Mouse (Mus musculus) forelimb bud, embryonic 11.5 days (tissue): ENCODE data around the gene Lyzl4.
"Not testable (repeated sequence)": the region's sequence is repeated elsewhere in the genome, so short reads cannot be mapped to it uniquely, and the experiment has no call there.

Source experiments
- DNase-seq: peaks from one replicate; pipeline ENCODE4 v3.0.0-alpha.2; 2012; ENCODE audit warnings: low read depth, low spot score

Gene Lyzl4

DNA sequence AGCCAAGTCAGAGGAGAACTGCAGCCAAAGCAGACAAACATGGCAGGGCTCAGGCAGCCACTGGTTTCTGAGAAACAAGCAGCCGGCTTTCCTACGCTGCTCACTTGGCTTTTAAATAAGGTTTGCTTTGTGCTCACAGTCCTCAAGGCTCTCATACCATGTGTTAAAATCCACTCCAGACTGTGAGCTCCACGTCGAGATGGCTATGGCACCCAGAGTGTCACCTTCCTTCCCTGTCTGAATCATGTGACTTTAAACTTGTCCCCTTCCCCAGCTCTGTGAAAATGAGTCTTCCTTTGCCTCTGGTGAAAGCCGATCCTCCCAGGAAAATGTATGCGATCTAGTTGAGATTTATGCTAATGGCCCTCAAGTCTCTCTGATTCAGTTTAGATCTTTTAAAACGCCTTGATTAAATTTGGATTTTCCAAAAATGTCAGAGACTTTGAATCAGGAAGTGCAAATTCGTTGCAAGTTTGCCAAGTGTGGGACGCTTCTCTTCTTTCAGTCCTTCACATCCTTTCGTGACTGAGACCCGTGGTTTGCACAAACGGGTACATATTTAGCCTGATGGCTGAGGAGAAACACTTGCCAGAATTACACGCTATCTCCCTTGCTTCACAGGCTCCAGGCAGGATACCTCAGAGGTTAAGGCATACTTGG, 41.6 kb downstream of the Lyzl4 start:
- DNase-seq: no peak

- no peak for DNase-seq
Observed at GRCm38 (mm10) chr9:121599551-121599950, 42.3 kb downstream of the Lyzl4 start.

DNA sequence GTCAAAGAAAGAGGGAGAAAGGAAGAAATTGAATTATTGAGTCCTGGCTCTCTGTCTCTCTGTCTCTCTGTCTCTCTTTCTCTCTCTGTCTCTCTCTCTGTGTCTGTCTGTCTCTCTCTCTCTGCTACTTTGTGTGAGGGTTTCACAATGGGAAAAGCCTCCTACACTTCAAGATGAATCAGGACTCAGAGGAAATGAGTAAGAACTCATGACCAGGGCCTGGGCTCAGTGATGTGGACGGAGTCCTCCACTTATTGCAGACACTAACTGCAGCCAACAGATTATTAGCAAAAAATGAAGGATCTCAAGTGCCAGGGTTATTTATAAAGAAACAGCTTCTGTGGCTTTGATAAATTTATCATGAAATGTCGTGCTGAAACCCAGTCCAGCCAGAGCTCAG, 43.8 kb downstream of the Lyzl4 start:
- DNase-seq: no peak

GRCm38 (mm10) chr9:121594771-121595170, 47.1 kb downstream of the Lyzl4 start:
- DNase-seq: no peak

GRCm38 (mm10) chr9:121593768-121594167, 48.1 kb downstream of the Lyzl4 start:
- not testable (repeated sequence) for DNase-seq

DNA sequence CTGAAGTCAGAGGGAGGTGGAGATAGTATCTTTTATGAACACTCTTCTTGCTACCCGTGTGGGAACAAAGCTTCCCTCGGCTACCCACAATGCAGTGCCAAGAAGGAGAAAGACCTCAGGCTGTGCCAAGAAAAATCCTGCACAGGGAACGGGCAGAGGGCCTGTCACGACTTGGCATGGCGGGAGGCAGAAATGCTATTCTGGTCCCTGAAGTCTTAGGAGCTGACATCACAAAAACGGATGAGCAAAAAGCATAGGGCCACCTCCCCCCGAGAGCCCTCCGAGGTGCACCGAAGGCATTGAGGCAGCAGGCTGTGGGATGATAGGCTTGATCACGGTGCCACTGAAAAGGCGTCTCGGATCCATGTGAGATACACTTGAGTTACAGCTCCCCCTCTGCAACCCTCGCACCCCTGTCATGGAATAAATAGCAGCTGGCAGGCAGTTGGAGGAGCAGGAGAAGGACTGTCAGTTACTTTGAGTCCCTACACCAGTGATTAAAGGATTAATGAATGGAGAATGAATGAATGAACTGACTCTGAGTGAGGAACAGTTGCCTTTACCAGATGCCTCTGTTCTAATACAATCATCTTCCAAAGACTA, 48.8 kb downstream of the Lyzl4 start:
- DNase-seq: no peak

DNA sequence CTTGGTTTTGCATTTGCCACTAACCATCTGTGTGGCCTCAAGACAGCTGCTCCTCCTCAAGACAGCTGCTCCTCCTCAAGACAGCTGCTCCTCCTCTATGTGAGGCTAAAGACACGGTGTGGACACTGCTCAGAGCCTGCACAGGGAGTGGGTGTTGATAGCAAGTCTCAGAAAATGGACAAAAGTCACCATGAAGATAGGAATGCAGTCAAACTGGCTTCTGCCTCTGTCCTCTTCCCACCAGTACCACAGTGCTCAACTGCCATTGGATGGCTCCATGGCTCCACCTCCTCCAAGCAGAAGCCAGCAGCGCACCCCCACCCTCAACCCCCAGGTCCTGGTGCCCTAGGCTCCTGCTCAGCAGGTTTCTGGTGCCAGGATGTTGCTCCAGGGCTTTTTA, 52.4 kb downstream of the Lyzl4 start:
- no peak for DNase-seq

DNA sequence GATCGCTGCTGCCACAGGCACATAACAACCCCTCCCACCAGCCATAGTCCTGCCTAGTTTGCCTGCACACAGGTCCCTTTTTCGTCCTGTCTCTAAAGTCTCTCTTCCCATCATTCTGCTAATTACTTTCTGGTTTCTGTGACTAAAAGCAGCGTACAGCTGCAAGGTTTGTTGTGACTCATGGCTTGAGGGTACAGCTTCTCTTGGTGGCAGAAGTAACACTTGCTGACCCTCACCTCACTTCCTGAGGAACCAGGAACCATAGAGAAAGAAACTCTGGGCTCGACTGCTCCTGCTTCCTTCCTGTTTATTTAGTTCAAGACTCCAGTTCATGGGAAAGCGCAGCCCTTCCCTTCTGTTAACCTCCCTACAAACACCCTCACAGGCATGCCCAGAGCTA, 67.5 kb downstream of the Lyzl4 start:
- DNase-seq: no peak

- no peak for DNase-seq
Observed at GRCm38 (mm10) chr9:121568451-121568850, 73.4 kb downstream of the Lyzl4 start.

DNA sequence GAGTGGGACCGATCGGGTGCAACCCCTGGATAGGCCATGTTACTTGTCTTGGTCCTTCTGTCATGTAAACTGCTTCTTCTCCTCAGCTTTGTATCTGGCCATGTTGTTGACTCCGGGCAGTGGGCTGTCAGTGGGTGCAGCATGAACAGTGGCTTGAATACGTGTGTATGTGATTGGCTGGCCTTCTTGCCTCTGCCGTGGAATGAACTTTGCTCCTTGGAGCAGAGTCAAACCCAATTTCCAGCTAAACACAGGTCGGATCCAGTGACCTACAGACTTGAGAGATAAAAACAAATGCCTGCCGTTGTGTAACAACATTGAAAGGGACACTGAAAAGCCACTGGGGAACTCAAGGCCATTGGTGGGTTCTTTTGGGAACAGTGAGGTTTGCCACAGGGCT, 75.5 kb downstream of the Lyzl4 start:
- DNase-seq: no peak

GRCm38 (mm10) chr9:121563276-121563675, 78.6 kb downstream of the Lyzl4 start:
- DNase-seq: no peak

DNA sequence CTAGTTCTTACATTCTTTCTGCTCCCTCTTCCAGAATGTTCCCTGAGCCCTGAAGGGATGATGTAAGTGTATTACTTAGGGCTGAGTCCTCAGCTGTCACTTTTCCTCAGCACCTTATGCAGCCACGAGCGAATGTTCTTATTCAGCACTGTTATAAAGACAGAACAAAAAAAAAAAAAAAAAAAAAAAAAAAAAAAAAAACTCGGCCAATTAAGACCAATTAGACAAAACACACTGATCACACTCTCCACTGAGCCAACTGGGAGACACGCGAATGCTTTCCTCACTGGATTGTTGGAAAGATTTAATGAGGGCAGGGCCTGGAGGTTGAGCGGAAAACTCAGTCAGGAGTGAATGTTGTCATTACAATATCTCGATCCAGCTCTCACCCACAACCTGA, 81.4 kb downstream of the Lyzl4 start:
- no peak for DNase-seq

DNA sequence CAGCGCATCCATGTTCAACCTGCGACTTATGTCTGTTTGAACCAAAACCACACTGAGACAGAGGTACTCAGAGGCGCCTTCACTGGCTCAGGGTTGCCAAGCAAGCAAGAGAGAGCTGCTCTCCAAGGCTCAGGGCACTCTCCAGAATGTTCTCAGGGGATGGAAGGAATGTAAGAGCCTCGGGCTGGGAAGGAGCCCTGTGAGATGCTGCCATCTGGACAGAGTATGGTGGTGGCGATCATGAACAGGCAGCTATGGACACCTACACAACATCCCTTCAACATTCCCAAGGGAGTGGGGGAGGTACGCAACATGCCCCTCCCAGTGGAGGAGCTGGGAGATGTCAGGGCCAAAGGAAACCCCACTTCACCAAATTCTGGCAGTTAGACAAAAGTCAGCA, 83.7 kb downstream of the Lyzl4 start:
- no peak for DNase-seq

DNA sequence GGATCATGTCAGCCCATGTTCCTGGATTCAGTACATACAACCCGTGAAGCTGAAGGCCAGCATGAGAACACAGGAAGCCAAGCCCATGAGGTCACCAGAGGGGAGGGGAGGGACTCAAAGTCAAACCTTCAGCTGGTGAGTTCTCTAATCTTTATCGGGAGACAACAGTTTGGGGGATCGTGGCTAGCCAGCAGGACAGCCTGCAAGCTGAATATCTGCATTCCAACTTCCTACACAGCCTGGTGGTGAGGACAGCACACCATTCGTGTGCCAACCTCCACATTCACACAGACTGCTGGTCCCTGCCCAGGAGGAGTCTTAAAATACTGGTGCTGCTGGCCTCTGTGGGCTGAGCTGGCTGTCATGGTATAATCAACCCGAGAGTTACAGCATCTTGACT, 85.0 kb downstream of the Lyzl4 start:
- DNase-seq: no peak

DNA sequence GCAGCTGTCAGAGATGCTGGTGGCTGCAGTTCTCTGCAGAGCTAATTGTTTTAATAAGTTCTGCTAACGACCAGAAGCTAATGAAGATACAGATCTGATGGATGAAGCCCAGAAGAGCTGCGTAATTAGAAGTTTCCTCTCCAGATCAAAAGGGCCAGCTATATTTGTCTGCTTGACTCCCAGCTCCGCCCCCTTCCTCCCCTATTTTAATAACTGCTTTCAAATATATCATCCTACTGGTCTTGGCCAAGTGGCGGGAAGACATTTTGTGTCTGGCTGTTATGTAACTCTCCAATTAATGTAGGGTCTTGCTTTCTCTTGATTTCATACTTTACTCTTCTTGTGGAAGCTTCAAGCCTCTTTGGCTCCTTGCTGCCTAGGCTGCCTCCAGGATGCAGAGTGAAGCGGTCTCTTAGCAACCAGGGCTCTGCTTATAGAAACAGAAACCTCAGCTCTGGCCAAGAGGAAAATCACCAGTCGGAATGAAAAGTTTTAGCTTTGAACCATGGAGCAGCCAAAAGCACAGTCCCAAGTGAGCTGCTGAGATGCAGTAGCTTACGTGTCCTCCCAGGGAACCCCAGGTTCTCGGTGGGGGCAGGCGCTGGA, 86.4 kb downstream of the Lyzl4 start:
- DNase-seq: peak; percentile 52

DNA sequence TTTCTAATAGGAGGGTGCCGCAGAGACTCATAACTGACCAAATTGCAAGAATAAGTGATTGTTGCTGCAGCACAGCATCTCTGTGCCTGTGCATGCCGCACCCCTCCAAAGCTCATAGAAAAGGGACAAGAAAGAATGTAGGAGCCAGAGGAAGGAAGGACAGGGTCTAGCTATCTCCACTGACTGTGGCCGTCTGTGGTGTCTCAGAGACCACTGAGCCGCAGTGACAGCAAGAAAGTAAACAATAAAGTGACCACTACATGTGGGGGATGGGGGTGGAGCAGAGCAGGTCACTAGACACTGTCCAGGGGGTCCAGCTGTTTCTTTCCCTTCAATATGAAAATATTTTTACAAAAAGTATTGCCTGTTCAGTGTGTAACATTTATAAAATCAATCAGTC, 88.3 kb downstream of the Lyzl4 start:
- no peak for DNase-seq

GRCm38 (mm10) chr9:121550327-121550771, 91.5 kb downstream of the Lyzl4 start:
- no peak for DNase-seq

DNA sequence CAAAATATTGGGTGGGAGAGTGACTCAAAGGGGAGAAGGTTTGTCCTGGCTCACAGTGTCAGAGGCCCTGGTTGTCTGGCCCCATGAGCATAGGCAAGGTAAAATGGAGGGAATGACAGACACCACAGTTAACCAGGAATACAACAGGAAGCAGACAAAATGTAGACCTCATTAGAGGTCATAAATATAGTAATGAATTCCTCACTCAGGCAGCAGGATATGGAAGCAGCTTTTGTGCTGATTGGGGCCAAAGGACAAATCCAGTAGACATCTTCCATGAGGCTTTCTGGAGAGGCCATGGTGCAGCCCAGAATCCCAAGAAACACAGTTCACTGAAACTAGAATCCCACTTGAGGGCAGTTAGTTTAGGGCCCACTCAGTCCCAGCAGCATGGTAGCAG, 92.5 kb downstream of the Lyzl4 start:
- DNase-seq: no peak

- no peak for DNase-seq
Observed at GRCm38 (mm10) chr9:121549010-121549409, 92.9 kb downstream of the Lyzl4 start.

GRCm38 (mm10) chr9:121547431-121547830, 94.5 kb downstream of the Lyzl4 start:
- DNase-seq: no peak

DNA sequence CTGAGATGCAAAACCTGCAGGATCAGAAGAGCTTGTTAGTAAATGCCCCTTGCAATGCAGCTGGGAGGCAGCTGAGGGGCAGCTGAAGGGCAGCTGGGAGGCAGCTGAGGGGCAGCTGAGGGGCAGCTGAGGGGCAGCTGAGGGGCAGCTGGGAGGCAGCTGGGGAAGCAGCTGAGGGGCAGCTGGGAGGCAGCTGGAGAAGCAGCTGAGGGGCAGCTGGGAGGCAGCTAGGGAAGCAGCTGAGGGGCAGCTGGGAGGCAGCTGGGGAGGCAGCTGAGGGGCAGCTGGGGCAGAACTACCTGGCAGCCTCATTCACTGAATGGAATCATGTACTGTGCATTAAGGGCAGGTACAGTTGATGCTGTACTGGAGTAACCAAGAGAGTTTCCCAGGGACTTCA, 100.4 kb downstream of the Lyzl4 start:
- no peak for DNase-seq

DNA sequence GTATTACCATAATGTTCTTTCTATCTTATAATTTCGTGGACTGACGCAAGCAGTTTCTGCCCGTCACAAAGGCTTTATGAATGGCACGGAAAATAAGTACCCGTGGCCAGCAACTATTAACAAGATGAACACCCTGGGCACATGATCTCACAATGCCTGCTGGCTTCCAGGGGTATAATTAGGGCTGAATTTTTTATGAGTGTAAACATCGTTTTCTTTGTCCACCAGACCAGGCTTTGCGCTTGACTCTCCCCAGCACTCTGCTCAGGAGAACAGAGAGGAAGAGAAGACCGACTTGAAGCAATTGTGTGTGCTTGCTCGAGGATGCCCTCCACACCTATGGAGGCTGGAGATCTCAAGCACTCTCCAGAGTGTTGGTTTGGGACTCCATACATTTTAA, 109.3 kb downstream of the Lyzl4 start:
- DNase-seq: no peak

DNA sequence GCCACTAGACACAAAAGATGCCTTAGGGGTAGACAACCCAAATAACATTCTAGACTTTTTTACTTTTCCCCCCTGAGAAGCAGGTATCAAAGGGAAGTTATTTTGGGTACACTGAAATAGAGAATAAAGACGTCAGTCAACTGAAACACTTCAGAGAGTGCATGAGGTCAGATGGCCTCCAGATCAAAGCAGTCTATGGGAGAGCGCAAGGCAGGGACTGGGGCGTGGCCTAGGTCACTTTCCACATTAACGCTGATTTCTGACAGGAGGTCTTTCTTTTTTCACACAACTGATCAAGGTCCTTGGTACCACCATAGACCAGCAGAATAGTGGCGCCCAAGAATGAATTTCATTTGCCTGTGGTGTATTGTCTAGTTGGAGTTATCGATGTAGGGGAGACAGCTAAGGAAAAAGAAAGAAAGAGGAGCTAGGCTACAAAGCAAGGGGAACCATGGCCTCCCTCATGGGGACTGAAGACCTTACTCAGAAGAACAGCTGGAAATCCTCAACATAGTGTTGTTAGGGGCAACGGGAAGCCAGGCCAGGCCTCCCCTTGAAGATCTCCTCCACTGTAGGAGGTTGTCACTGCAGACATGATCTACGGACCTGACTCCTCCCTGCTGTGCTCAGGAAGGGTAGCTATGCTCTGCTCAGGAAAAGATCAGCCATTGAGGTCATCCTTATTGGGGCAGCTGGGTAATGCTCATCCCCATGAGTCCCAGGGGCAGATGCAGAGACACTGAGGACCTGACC, 113.1 kb downstream of the Lyzl4 start:
- no peak for DNase-seq
